Mouse (Mus musculus): ENCODE measurements around the gene Hip1. TPM values are rescaled to one million over a fixed set of nuclear protein-coding genes. Genes with fewer than 3 reads are reported as not detected.
A peak's percentile ranks its signal among the peaks of the same experiment; 100 is the strongest.

Hip1 gene
- polyA plus RNA-seq (2017; shearing (Covaris generic)) = 10 to 100 TPM in 1 of 3 experiments, 1 to 10 TPM in 2; 5.2 to 45.4 (median 6.7) TPM

GRCm38 (mm10) chr5:135544865-135545797 lies at the start of gene Hip1:
TSS of gene Hip1 (minus strand) at chr5:135545120.
- ATAC-seq = peak; percentile 97

- no peak for ATAC-seq
These were observed 45.3 kb upstream of the Hip1 start for GRCm38 (mm10) chr5:135589996-135590784.

- no peak for ATAC-seq
These were observed 42.8 kb upstream of the Hip1 start for GRCm38 (mm10) chr5:135587764-135588163.

- no peak for ATAC-seq
These were observed 40.8 kb upstream of the Hip1 start for GRCm38 (mm10) chr5:135585691-135586090.

GRCm38 (mm10) chr5:135582330-135582729 lies 37.4 kb upstream of the Hip1 start:
- ATAC-seq = no peak

GRCm38 (mm10) chr5:135579331-135579751 lies 34.4 kb upstream of the Hip1 start:
- ATAC-seq = no peak

GRCm38 (mm10) chr5:135576055-135576454 lies 31.1 kb upstream of the Hip1 start:
- no peak for ATAC-seq

GRCm38 (mm10) chr5:135573006-135573405 lies 28.1 kb upstream of the Hip1 start, which contains the start of gene Ccl24:
TSS of gene Ccl24 (minus strand) at chr5:135573049.
- ATAC-seq = no peak

GRCm38 (mm10) chr5:135568698-135569097 lies 23.8 kb upstream of the Hip1 start:
- no peak for ATAC-seq

GRCm38 (mm10) chr5:135567556-135568265 lies 22.8 kb upstream of the Hip1 start:
- ATAC-seq = no peak

- no peak for ATAC-seq
These were observed 18.5 kb upstream of the Hip1 start, which contains the start of gene Ccl26 for GRCm38 (mm10) chr5:135563469-135563868. TSS of gene Ccl26 (minus strand) at chr5:135563569.

- ATAC-seq = no peak
These were observed 12.8 kb upstream of the Hip1 start for GRCm38 (mm10) chr5:135557671-135558070.

- no peak for ATAC-seq
These were observed 12.1 kb upstream of the Hip1 start for GRCm38 (mm10) chr5:135557051-135557450.

- no peak for ATAC-seq
These were observed 11.3 kb upstream of the Hip1 start for GRCm38 (mm10) chr5:135556259-135556658.

- no peak for ATAC-seq
These were observed 6.7 kb upstream of the Hip1 start for GRCm38 (mm10) chr5:135551591-135551990.

- no peak for ATAC-seq
These were observed 6.0 kb upstream of the Hip1 start for GRCm38 (mm10) chr5:135550910-135551309.

- ATAC-seq = no peak
These were observed 3.1 kb upstream of the Hip1 start for GRCm38 (mm10) chr5:135547990-135548389.

- no peak for ATAC-seq
These were observed 825 bp downstream of the Hip1 start for GRCm38 (mm10) chr5:135544032-135544558.

- peak; percentile 44 for ATAC-seq
These were observed 7.1 kb downstream of the Hip1 start for GRCm38 (mm10) chr5:135537794-135538214.

- ATAC-seq = peak; percentile 90
These were observed 7.6 kb downstream of the Hip1 start for GRCm38 (mm10) chr5:135537326-135537725.

- no peak for ATAC-seq
These were observed 9.1 kb downstream of the Hip1 start for GRCm38 (mm10) chr5:135535867-135536266.

- no peak for ATAC-seq
These were observed 11.5 kb downstream of the Hip1 start for GRCm38 (mm10) chr5:135533431-135533830.

Measured in inflammation-experienced regulatory T-cells, adult 6 months (primary cell).